Mouse (Mus musculus) embryonic fibroblast, embryonic 13.5 days (primary cell): ENCODE results near the gene Laptm5.
A peak's percentile ranks its signal among the peaks of the same experiment; 100 is the strongest.

ENCODE experiments used
- CTCF ChIP-seq: IDR thresholded peaks from 2 replicates; pipeline ENCODE4 v1.5.1; 2011; ENCODE audit warnings: mild to moderate bottlenecking, control low read depth, low read length, moderate library complexity, borderline replicate concordance; ENCODE audit not compliant: insufficient read depth
- POLR2A ChIP-seq: IDR thresholded peaks from 2 replicates; pipeline ENCODE4 v1.6.1; 2011; ENCODE audit warnings: low read depth, mild to moderate bottlenecking, control low read depth, low read length, moderate library complexity

- peak; percentile 58; the same call in 1 of the 2 replicates for TF ChIP-seq CTCF
- TF ChIP-seq POLR2A, result no peak
Measured at GRCm38 (mm10) chr4:130878273-130879047, 34.5 kb upstream of the Laptm5 start.
